Mouse (Mus musculus): ENCODE measurements around the gene Vps45. TPM values are rescaled to one million over a fixed set of nuclear protein-coding genes. Genes with fewer than 3 reads are reported as not detected.
"Not testable (repeated sequence)": the region's sequence is repeated elsewhere in the genome, so short reads cannot be mapped to it uniquely, and the experiment has no call there.

The Vps45 gene
- polyA plus RNA-seq, 1 experiment from 2014 or later: 28.6 TPM

- Histone ChIP-seq H3K4me3 (no peak overlapping the region; the same call in 1 of the 2 replicates), H3K4me1 (peaks cover 48% of the 10 kb centered on the region), H3K36me3 (peaks cover 55% of the 10 kb centered on the region), H3K9me3 (replicated peaks) (0 out of 2 replicates have a peak, but pooled peaks cover 6% of the 10 kb centered on the region), H3K27me3 (ENCODE audit: low read depth, poor library complexity, severe bottlenecking) (no peaks in the 10 kb centered on the region), H3K27ac (replicated peaks) (no peak overlapping the region)
- no peak for DNase-seq (ENCODE audit: low spot score)
- 82% methylated on average over 6 of the region's 6 CpGs for WGBS
These were observed 70.7 kb downstream of the Vps45 start for GRCm38 (mm10) chr3:95987386-95988110.

- WGBS: 78% methylated on average over 4 of the region's 4 CpGs
- Histone ChIP-seq H3K27me3 (ENCODE audit: low read depth, poor library complexity, severe bottlenecking) (no peaks in the 10 kb centered on the region), H3K4me3 (0 out of 2 replicates have a peak overlapping the region, but pooled peaks have one; percentile 48), H3K9me3 (replicated peaks) (0 out of 2 replicates have a peak, but pooled peaks cover 6% of the 10 kb centered on the region), H3K27ac (replicated peaks) (peak overlapping the region; percentile 80), H3K4me1 (peaks cover 42% of the 10 kb centered on the region), H3K36me3 (peaks cover 50% of the 10 kb centered on the region)
- DNase-seq (ENCODE audit: low spot score): no peak
These were observed 71.3 kb downstream of the Vps45 start for GRCm38 (mm10) chr3:95986984-95987383.

GRCm38 (mm10) chr3:95986001-95986622, 72.2 kb downstream of the Vps45 start:
- H3K9me3 ChIP-seq (replicated peaks): 0 out of 2 replicates have a peak, but pooled peaks cover 6% of the 10 kb centered on the region
- H3K27me3 ChIP-seq (ENCODE audit: low read depth, poor library complexity, severe bottlenecking): no peaks in the 10 kb centered on the region
- H3K27ac ChIP-seq (replicated peaks): peak overlapping the region; percentile 80
- WGBS: 2% methylated on average over 21 of the region's 21 CpGs
- peaks cover 37% of the 10 kb centered on the region for H3K4me1 ChIP-seq
- H3K36me3 ChIP-seq: peaks cover 41% of the 10 kb centered on the region
- peak; percentile 77 for DNase-seq (ENCODE audit: low spot score)
- peak overlapping the region; percentile 48 for H3K4me3 ChIP-seq

- Histone ChIP-seq H3K36me3 (peaks cover 34% of the 10 kb centered on the region), H3K9me3 (replicated peaks) (0 out of 2 replicates have a peak, but pooled peaks cover 6% of the 10 kb centered on the region), H3K27ac (replicated peaks) (peak overlapping the region; percentile 80), H3K4me1 (peaks cover 37% of the 10 kb centered on the region), H3K4me3 (peak overlapping the region; percentile 48), H3K27me3 (ENCODE audit: low read depth, poor library complexity, severe bottlenecking) (no peaks in the 10 kb centered on the region)
- 5% methylated on average over 12 of the region's 12 CpGs for WGBS
- DNase-seq (ENCODE audit: low spot score): peak; percentile 66
These were observed 72.9 kb downstream of the Vps45 start for GRCm38 (mm10) chr3:95985209-95986000.

- no peak for DNase-seq (ENCODE audit: low spot score)
- Histone ChIP-seq H3K4me1 (peaks cover 27% of the 10 kb centered on the region), H3K9me3 (replicated peaks) (0 out of 2 replicates have a peak, but pooled peaks cover 6% of the 10 kb centered on the region), H3K4me3 (no peak overlapping the region), H3K36me3 (peaks cover under 1% of the 10 kb centered on the region), H3K27me3 (ENCODE audit: low read depth, poor library complexity, severe bottlenecking) (no peaks in the 10 kb centered on the region), H3K27ac (replicated peaks) (no peak overlapping the region)
- WGBS: 90% methylated on average over 4 of the region's 4 CpGs
These were observed 76.1 kb downstream of the Vps45 start for GRCm38 (mm10) chr3:95982129-95982528.

- Histone ChIP-seq H3K27ac (replicated peaks) (no peak overlapping the region), H3K9me3 (replicated peaks) (0 out of 2 replicates have a peak, but pooled peaks cover 6% of the 10 kb centered on the region), H3K4me1 (peaks cover 10% of the 10 kb centered on the region), H3K27me3 (ENCODE audit: low read depth, poor library complexity, severe bottlenecking) (0 out of 2 replicates have a peak, but pooled peaks cover under 1% of the 10 kb centered on the region), H3K4me3 (no peak overlapping the region), H3K36me3 (no peaks in the 10 kb centered on the region)
- 87% methylated on average over 12 of the region's 12 CpGs for WGBS
- DNase-seq (ENCODE audit: low spot score): no peak
These were observed 77.8 kb downstream of the Vps45 start for GRCm38 (mm10) chr3:95980276-95980970.

- no peak for DNase-seq (ENCODE audit: low spot score)
- WGBS: 91% methylated on average over 9 of the region's 9 CpGs
- H3K27ac ChIP-seq (replicated peaks): no peak overlapping the region
- no peak overlapping the region for H3K4me3 ChIP-seq
- no peaks in the 10 kb centered on the region for H3K36me3 ChIP-seq
- no peaks in the 10 kb centered on the region for H3K9me3 ChIP-seq (replicated peaks)
- H3K27me3 ChIP-seq (ENCODE audit: low read depth, poor library complexity, severe bottlenecking): peaks cover 22% of the 10 kb centered on the region
- H3K4me1 ChIP-seq: peaks cover 7% of the 10 kb centered on the region
These were observed 80.0 kb downstream of the Vps45 start for GRCm38 (mm10) chr3:95978265-95978664.

- not testable (repeated sequence) for DNase-seq (ENCODE audit: low spot score); H3K4me3 ChIP-seq; H3K36me3 ChIP-seq; H3K9me3 ChIP-seq (replicated peaks); H3K27ac ChIP-seq (replicated peaks)
- Histone ChIP-seq H3K27me3 (ENCODE audit: low read depth, poor library complexity, severe bottlenecking) (peaks cover 27% of the 10 kb centered on the region), H3K4me1 (peaks cover 14% of the 10 kb centered on the region)
- 94% methylated on average over 7 of the region's 7 CpGs for WGBS
These were observed 80.7 kb downstream of the Vps45 start for GRCm38 (mm10) chr3:95977587-95977986.

- Histone ChIP-seq H3K4me3 (no peak overlapping the region), H3K4me1 (peaks cover 16% of the 10 kb centered on the region), H3K27ac (replicated peaks) (no peak overlapping the region), H3K27me3 (ENCODE audit: low read depth, poor library complexity, severe bottlenecking) (peaks cover 32% of the 10 kb centered on the region), H3K36me3 (no peaks in the 10 kb centered on the region), H3K9me3 (replicated peaks) (no peaks in the 10 kb centered on the region)
- DNase-seq (ENCODE audit: low spot score): no peak
- 68% methylated on average over 3 of the region's 3 CpGs for WGBS
These were observed 81.2 kb downstream of the Vps45 start for GRCm38 (mm10) chr3:95977079-95977478.

GRCm38 (mm10) chr3:95972873-95973634, 85.2 kb downstream of the Vps45 start:
- Histone ChIP-seq H3K36me3 (no peaks in the 10 kb centered on the region), H3K27me3 (ENCODE audit: low read depth, poor library complexity, severe bottlenecking) (peaks cover 40% of the 10 kb centered on the region), H3K4me3 (peak overlapping the region; percentile 47), H3K4me1 (peaks cover 16% of the 10 kb centered on the region), H3K9me3 (replicated peaks) (no peaks in the 10 kb centered on the region), H3K27ac (replicated peaks) (peak overlapping the region; percentile 83)
- 3% methylated on average over 34 of the region's 34 CpGs for WGBS
- peak; percentile 75 for DNase-seq (ENCODE audit: low spot score)

GRCm38 (mm10) chr3:95972251-95972872, 85.9 kb downstream of the Vps45 start:
- H3K9me3 ChIP-seq (replicated peaks): no peaks in the 10 kb centered on the region
- H3K4me1 ChIP-seq: peaks cover 16% of the 10 kb centered on the region
- 81% methylated on average over 12 of the region's 12 CpGs for WGBS
- peaks cover 40% of the 10 kb centered on the region for H3K27me3 ChIP-seq (ENCODE audit: low read depth, poor library complexity, severe bottlenecking)
- H3K36me3 ChIP-seq: no peaks in the 10 kb centered on the region
- H3K4me3 ChIP-seq: peak overlapping the region; percentile 47
- DNase-seq (ENCODE audit: low spot score): no peak
- H3K27ac ChIP-seq (replicated peaks): peak overlapping the region; percentile 83
